Mouse (Mus musculus): ENCODE results near the gene Pla2g4b.

DNA sequence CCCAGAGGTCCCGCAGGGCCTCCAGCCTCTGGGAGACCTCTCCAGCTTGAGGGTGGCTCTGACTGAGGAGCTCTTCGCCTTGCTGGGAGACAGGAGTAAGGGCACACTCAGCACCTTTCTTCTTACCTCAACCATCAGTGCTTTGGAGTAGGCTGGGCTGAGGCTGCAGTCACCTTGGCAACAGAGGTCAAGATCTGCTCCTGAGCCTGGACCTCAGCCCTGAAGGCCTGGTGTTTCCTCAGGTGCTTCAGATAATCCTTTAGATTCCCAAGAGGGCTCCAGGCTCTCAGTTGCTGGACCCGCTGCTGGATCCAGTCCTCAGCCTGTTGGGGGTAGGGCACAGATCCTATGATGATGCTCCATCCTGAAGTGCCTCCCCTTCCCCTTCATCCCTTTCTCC, 26.2 kb downstream of the Pla2g4b start:
- TF ChIP-seq CTCF (IDR thresholded peaks at IDR 0.05; ENCODE audit: low read depth), result no peak
- TF ChIP-seq EP300 (IDR thresholded peaks at IDR 0.05; ENCODE audit: low read depth), result no peak
